Mouse (Mus musculus) lung, adult 2 months (tissue): Measurements from ENCODE around the gene Eif2s2.

Experiments
- CTCF ChIP-seq: fragments of 200-500 bp; IDR thresholded peaks from 2 replicates; pipeline ENCODE4 v1.5.1; 2011; ENCODE audit warnings: mild to moderate bottlenecking, low read length, control low read depth; ENCODE audit not compliant: insufficient read depth
- POLR2A ChIP-seq: fragments of 200-500 bp; IDR thresholded peaks from 2 replicates; pipeline ENCODE4 v1.6.1; 2011; ENCODE audit warnings: low read depth, mild to moderate bottlenecking, control low read depth, low read length, borderline replicate concordance; ENCODE audit errors: extremely low read depth

DNA sequence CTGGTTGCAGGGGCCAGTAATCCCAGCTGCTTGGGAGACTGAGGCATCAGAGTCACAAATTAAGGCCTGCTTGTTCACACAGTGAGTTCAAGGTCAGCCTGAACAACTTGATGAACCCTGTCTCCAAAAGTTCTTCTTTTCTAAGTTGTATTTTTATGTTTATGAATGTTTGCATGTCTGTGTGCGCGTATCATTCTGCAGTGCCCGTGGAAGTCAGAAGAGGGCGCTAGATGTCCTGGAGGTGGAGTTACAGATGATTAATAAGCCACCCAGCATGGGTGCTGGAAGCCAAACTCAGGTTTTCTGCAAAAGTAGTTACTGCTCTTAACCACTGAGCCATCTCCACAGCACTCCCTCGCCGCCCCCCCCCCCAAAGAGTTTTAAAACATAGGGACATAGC is 17.1 kb upstream of the Eif2s2 start:
- TF ChIP-seq CTCF (no peak), POLR2A (no peak)
